Mouse (Mus musculus): ENCODE data around the gene Hbq1a.
A peak's percentile ranks its signal among the peaks of the same experiment; 100 is the strongest.

The Hbq1a gene

DNA sequence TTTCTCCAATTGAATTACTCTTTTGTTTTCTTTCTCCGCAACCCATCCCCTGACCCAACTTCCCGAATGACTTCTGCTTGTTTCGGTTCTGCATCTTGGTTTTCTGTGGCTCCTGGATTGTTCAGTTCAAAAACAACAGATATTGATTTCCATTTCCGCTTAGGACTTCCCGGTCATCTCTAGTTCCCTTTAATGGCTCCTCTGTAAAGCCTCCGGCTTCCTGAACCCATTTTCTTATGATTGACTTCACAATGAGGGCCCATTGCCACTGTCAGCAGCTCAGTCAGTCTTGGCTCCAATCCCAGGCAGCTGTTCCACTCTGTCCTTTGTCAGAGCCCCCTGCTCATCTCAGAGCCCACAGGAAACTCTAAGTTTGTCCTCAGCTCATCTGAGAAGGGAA lies 31.2 kb downstream of the Hbq1a start:
- peak; percentile 62 to 71 for DNase-seq

- DNase-seq, result no peak
Measured at GRCm38 (mm10) chr11:32331861-32332260, 32.0 kb downstream of the Hbq1a start.

DNA sequence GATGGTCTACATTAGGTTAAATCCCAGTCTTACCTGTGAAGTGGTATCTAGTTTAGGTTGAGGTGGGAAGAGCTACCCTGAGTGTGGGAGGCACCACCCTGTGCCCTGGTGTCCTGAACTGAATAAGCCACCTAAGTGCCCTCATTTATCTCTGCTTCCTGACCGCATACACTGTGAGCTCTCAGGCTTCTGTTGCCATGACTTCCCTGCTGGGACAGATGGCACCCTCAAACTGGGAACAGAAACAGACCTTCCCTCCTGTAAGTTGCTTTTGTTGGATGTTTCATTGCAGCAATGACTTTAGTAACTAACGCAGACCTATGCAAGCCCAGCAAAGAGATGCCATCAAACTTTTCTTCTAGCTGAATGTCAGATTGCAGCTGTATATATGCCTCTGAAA lies 33.4 kb downstream of the Hbq1a start:
- no peak for DNase-seq

DNA sequence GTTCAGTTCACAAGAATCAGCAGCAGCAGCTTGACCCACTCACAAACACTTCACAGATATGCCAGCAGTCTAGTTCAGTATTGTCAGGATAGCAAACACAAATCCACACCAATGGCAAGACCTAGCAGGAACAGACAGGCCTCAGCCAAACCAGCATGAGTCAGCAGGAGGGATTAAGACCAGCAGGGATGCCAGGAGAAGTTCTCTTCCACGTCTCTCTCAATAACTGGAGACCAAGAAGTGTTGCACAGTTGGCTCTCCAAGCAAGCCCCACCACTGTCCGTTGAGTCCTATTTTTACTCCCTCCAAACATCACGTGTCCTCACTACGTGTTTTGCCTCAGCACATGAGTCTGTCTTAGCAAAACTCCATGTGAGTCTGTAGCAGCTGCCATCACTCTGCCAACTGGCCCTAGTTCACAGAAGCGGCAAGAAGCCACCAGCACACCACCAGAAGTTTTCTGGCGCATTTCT lies 36.6 kb downstream of the Hbq1a start:
- no peak for DNase-seq

- DNase-seq, result peak; percentile 57 to 80
Measured at GRCm38 (mm10) chr11:32339131-32339531, 39.3 kb downstream of the Hbq1a start.

- DNase-seq, result peak in 1 of 2 experiments; percentile 59
Measured at GRCm38 (mm10) chr11:32340476-32341473, 40.9 kb downstream of the Hbq1a start.

- peak in 1 of 2 experiments; percentile 61 for DNase-seq
Measured at GRCm38 (mm10) chr11:32342770-32343191, 42.9 kb downstream of the Hbq1a start.

DNA sequence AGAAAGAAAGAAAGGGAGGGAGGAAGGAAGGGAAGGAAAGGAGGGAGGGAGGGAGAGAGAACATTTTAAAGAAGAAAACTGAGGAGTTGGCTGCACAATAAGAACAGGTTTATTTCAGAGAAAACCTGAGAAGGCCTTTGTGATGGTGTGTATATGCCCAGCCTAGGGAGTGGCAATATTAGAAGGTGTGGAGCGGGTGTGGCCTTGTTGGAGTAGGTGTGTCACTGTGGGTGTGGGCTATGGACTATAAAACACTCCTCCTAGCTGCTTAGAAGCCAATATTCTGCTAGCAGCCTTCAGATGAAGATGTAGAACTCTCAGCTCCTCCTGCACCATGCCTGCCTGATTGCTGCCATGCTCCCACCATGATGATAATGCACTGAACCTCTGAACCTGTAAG lies 43.5 kb downstream of the Hbq1a start:
- DNase-seq, result no peak

GRCm38 (mm10) chr11:32345504-32346297 lies 45.8 kb downstream of the Hbq1a start:
- DNase-seq, result no peak

DNA sequence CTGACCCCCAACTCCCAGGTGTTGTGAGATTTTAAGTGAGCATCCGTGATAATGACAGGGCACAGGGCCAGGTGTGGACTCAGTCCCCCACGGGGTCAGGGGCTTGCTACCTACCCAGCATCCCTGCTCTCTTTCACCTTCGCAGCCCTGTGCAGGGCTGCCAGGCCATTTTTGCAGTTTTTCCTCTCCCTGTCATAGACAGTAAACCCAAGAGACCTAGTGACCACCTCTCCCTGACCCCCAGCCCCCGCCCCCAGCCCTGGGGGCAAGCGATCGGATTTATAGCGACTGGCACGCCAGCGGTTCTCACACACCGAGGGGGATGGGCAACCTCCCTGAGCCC lies 47.4 kb downstream of the Hbq1a start:
- DNase-seq, result no peak

GRCm38 (mm10) chr11:32347607-32348432 lies 48.0 kb downstream of the Hbq1a start, which contains the start of gene Sh3pxd2b:
Gene Sh3pxd2b (plus strand): TSS chr11:32347820.
- peak; percentile 74 to 82 for DNase-seq

GRCm38 (mm10) chr11:32348433-32349283 lies 48.8 kb downstream of the Hbq1a start:
- DNase-seq, result no peak

DNA sequence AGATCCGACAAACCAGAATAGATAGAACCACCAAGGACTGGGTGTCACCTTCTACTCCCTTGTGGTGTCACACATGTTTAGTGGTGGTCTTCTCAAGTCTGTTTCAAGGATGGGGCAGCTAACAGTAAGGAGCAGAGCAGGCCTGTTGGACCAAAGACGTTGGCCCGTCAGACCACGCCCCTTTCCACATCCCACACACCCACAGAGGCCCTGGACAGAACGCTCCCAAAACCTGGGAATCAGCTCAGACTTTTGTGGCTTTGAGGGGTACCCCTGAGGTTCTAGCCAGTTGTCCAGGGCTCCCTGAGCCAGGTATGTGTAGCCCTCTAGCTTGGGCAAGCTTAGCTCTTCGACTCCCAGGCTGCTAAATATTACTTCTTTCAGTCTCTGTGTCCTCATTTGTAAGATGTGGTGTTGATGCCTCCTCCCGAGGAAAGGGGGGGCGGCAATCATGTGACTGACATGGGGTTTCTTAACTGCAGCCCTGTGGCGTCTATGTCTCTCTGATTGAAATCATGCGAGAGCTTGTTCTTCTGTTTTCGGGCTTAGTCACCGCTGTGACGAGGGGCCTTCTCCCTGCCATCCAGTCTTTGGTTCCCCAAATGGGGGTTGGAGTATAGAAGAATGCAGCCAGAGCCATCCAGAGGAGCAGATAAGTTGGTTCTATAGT lies 49.5 kb downstream of the Hbq1a start:
- no peak for DNase-seq
